Mouse (Mus musculus) CH12.LX (cell line): ENCODE results near the gene Tes3-ps. TPM values are rescaled to one million over a fixed set of nuclear protein-coding genes. Genes with fewer than 3 reads are reported as not detected.

Source experiments
- DNase-seq: peaks from one replicate; pipeline ENCODE4 v3.0.0-alpha.2; 2013; ENCODE audit errors: extremely low read depth
- H3K27ac ChIP-seq: 2 replicates; pipeline ENCODE4 v1.5.1; 2012; ENCODE audit warnings: low read depth, mild to moderate bottlenecking, control low read depth, moderate library complexity; ENCODE audit not compliant: insufficient read depth
- H3K27me3 ChIP-seq: replicated peaks from 2 replicates; pipeline ENCODE3; 2012; ENCODE audit warnings: inconsistent platforms
- H3K36me3 ChIP-seq, 2 experiments: replicated peaks in 1 of 2; 2 replicates each; pipeline versions ENCODE3 to v1.6.1; 2012; ENCODE audit warnings: inconsistent platforms in 1 of 2, low read length in 1 of 2, mild to moderate bottlenecking in 1 of 2, mixed read lengths in 1 of 2, moderate library complexity in 1 of 2; ENCODE audit not compliant: control insufficient read depth in 1 of 2, insufficient read depth in 1 of 2
- H3K4me1 ChIP-seq, 2 experiments: 2 replicates each; pipeline ENCODE4 v1.6.1; 2012; ENCODE audit warnings: inconsistent platforms in 1 of 2, moderate library complexity in 1 of 2; ENCODE audit not compliant: insufficient read depth in 2 of 2, control insufficient read depth in 1 of 2
- H3K4me2 ChIP-seq: 2 replicates; pipeline ENCODE4 v1.6.1; 2012; ENCODE audit warnings: low read depth, mild to moderate bottlenecking, control low read depth; ENCODE audit not compliant: poor library complexity, insufficient read depth, severe bottlenecking
- H3K4me3 ChIP-seq, 3 experiments: fragments of 150-350 bp in 1 of 3; sonication (generic) in 1 of 3; replicated peaks in 1 of 3; 2 replicates each; pipeline versions ENCODE3 to v1.5.1; 2011 to 2012; ENCODE audit warnings: low read depth in 2 of 3, low read length in 2 of 3, mild to moderate bottlenecking in 2 of 3, moderate library complexity in 2 of 3, control low read depth in 1 of 3, improper control_type of control experiment in 1 of 3, inconsistent platforms in 1 of 3, mixed read lengths in 1 of 3; ENCODE audit not compliant: poor library complexity in 1 of 3
- H3K79me2 ChIP-seq: replicated peaks from 2 replicates; pipeline ENCODE4 v1.6.1; 2012; ENCODE audit warnings: mild to moderate bottlenecking, moderate library complexity; ENCODE audit not compliant: control insufficient read depth, poor library complexity, insufficient read depth, severe bottlenecking; ENCODE audit errors: extremely low read depth
- H3K9ac ChIP-seq: 2 replicates; pipeline ENCODE4 v1.6.1; 2012; ENCODE audit warnings: low read depth, mild to moderate bottlenecking, control low read depth, moderate library complexity; ENCODE audit not compliant: insufficient read depth
- H3K9me3 ChIP-seq: replicated peaks from 2 replicates; pipeline ENCODE3; 2012; ENCODE audit warnings: low read length, inconsistent platforms, mixed read lengths
- CHD1 ChIP-seq: IDR thresholded peaks from 2 replicates; pipeline ENCODE4 v1.6.1; 2012; ENCODE audit warnings: low read depth, low read length, improper control_type of control experiment, inconsistent platforms
- E2F4 ChIP-seq: IDR thresholded peaks from 2 replicates; pipeline ENCODE4 v1.6.1; 2011; ENCODE audit warnings: low read depth, low read length, improper control_type of control experiment; ENCODE audit not compliant: insufficient replicate concordance
- EP300 ChIP-seq: IDR thresholded peaks from 2 replicates; pipeline ENCODE4 v1.6.1; 2011; ENCODE audit warnings: low read length, improper control_type of control experiment
- ETS1 ChIP-seq: conservative IDR thresholded peaks from 2 replicates; pipeline ENCODE4 v1.6.1; 2012; ENCODE audit warnings: low read depth, mild to moderate bottlenecking, inconsistent platforms, low read length, improper control_type of control experiment, moderate library complexity
- GABPA ChIP-seq: IDR thresholded peaks from 2 replicates; pipeline ENCODE4 v1.6.1; 2012; ENCODE audit warnings: low read depth, low read length, improper control_type of control experiment, inconsistent platforms; ENCODE audit not compliant: insufficient replicate concordance
- HCFC1 ChIP-seq: IDR thresholded peaks from 2 replicates; pipeline ENCODE4 v1.6.1; 2012; ENCODE audit warnings: low read depth, mild to moderate bottlenecking, inconsistent platforms, low read length, improper control_type of control experiment
- JUND ChIP-seq: conservative IDR thresholded peaks from 2 replicates; pipeline ENCODE4 v1.6.1; 2011; ENCODE audit warnings: low read depth, low read length, improper control_type of control experiment
- KAT2A ChIP-seq: IDR thresholded peaks from 2 replicates; pipeline ENCODE4 v1.6.1; 2012; ENCODE audit warnings: low read length, improper control_type of control experiment, inconsistent platforms; ENCODE audit not compliant: insufficient replicate concordance
- MAFK ChIP-seq: IDR thresholded peaks from 2 replicates; pipeline ENCODE4 v1.6.1; 2011; ENCODE audit warnings: low read length, improper control_type of control experiment; ENCODE audit not compliant: insufficient replicate concordance
- MAX ChIP-seq: IDR thresholded peaks from 2 replicates; pipeline ENCODE4 v1.6.1; 2011; ENCODE audit warnings: low read length, improper control_type of control experiment
- MAZ ChIP-seq: IDR thresholded peaks from 2 replicates; pipeline ENCODE4 v1.6.1; 2012; ENCODE audit warnings: low read depth, mild to moderate bottlenecking, inconsistent platforms, low read length, improper control_type of control experiment, moderate library complexity
- MEF2A ChIP-seq: IDR thresholded peaks from 2 replicates; pipeline ENCODE4 v1.6.1; 2014; ENCODE audit warnings: low read depth, mild to moderate bottlenecking, inconsistent platforms, low read length, improper control_type of control experiment, borderline replicate concordance
- MXI1 ChIP-seq: IDR thresholded peaks from 2 replicates; pipeline ENCODE4 v1.6.1; 2011; ENCODE audit warnings: mild to moderate bottlenecking, low read depth, low read length, improper control_type of control experiment
- NRF1 ChIP-seq: IDR thresholded peaks from 2 replicates; pipeline ENCODE4 v1.6.1; 2014; ENCODE audit warnings: low read depth, mild to moderate bottlenecking, inconsistent platforms, low read length, improper control_type of control experiment, moderate library complexity
- PAX5 ChIP-seq: IDR thresholded peaks from 2 replicates; pipeline ENCODE4 v1.6.1; 2012; ENCODE audit warnings: low read length, inconsistent platforms, mixed read lengths
- POLR2AphosphoS2 ChIP-seq: IDR thresholded peaks from 2 replicates; pipeline ENCODE4 v1.6.1; 2011; ENCODE audit warnings: low read depth, low read length, improper control_type of control experiment
- SIN3A ChIP-seq: IDR thresholded peaks from 2 replicates; pipeline ENCODE4 v1.6.1; 2012; ENCODE audit warnings: low read length, improper control_type of control experiment, inconsistent platforms
- TBP ChIP-seq: conservative IDR thresholded peaks from 2 replicates; pipeline ENCODE4 v1.6.1; 2011; ENCODE audit warnings: low read depth, low read length, improper control_type of control experiment
- ZC3H11A ChIP-seq: IDR thresholded peaks from 2 replicates; pipeline ENCODE4 v1.6.1; 2012; ENCODE audit warnings: low read depth, mild to moderate bottlenecking, inconsistent platforms, low read length, improper control_type of control experiment
- ZNF384 ChIP-seq: IDR thresholded peaks from 2 replicates; pipeline ENCODE4 v1.6.1; 2012; ENCODE audit warnings: low read depth, low read length, improper control_type of control experiment, inconsistent platforms
- dilution Hi-C: fragments of 300-500 bp; cut with MboI; formaldehyde crosslinking; loops from 2 replicates; pipeline ENCODE4 v1.14.3; 2020; ENCODE audit warnings: low sequenced_read_pairs; ENCODE audit not compliant: extremely low pct_unique_long_range_greater_than_20kb, extremely low pct_ligation_motif_present
- in situ Hi-C: fragments of 300-500 bp; cut with MboI; formaldehyde crosslinking; loops from 3 replicates; pipeline ENCODE4 v1.14.3; 2019; ENCODE audit warnings: low sequenced_read_pairs, low pct_ligation_motif_present, low pct_unique_long_range_greater_than_20kb, mixed read lengths
- polyA plus RNA-seq: library from polyadenylated mRNA; unstranded; fragments of >175 nt; gene quantifications from 2 replicates; pipeline ENCODE4 v1.2.1, GENCODE M21; 2012; ENCODE audit warnings: low read depth; ENCODE audit not compliant: insufficient read length
- total RNA-seq, 2 experiments: library from RNA; depleted of rRNA; stranded (reverse); fragments of 300-350 nt in 1 of 2; fragments of >200 nt in 1 of 2; gene quantifications; 2 replicates each; pipeline ENCODE4 v1.2.3; 2012 to 2014

Tes3-ps gene
- total and polyA plus RNA-seq, 3 experiments: 0.25 to 2.3 (median 1.6) TPM

GRCm38 (mm10) chr13:49470806-49471205 lies 22.3 kb upstream of the Tes3-ps start:
- in situ Hi-C loops: no loop called here
- Histone ChIP-seq H3K27ac (no peak overlapping the region), H3K4me3 (no peak overlapping the region)
- TF ChIP-seq ETS1 (no peak), JUND (no peak), GABPA (no peak), POLR2AphosphoS2 (no peak), E2F4 (no peak), KAT2A (no peak), SIN3A (no peak), ZNF384 (no peak), MAZ (no peak), TBP (no peak)
- TF ChIP-seq, all 38 proteins: peak for 0
- Histone ChIP-seq H3K27me3 (no peaks in the 10 kb centered on the region), H3K36me3 (peaks cover 0 to 22% of the 10 kb centered on the region in 2 experiments), H3K4me1 (peaks cover 7 to 21% of the 10 kb centered on the region in 2 experiments), H3K4me2 (no peak overlapping the region), H3K79me2 (no peaks in the 10 kb centered on the region), H3K9ac (no peak overlapping the region), H3K9me3 (no peaks in the 10 kb centered on the region)
- DNase-seq: no peak
- dilution Hi-C loops: no loop called here

GRCm38 (mm10) chr13:49471981-49472675 lies 21.0 kb upstream of the Tes3-ps start:
- H3K27ac ChIP-seq: no peak overlapping the region
- in situ Hi-C loops (no loop called here), dilution Hi-C loops (no loop called here)
- DNase-seq: no peak
- H3K4me3 ChIP-seq: no peak overlapping the region
- TF ChIP-seq EP300 (no peak), MAX (no peak), GABPA (no peak), MEF2A (no peak), ZNF384 (no peak), HCFC1 (no peak), MAFK (no peak), MAZ (no peak), MXI1 (no peak), PAX5 (no peak), SIN3A (no peak), NRF1 (no peak), ZC3H11A (no peak), CHD1 (no peak)
- no peak overlapping the region for H3K9ac ChIP-seq
- no peaks in the 10 kb centered on the region for H3K9me3 ChIP-seq
- H3K4me2 ChIP-seq: no peak overlapping the region
- H3K27me3 ChIP-seq: no peaks in the 10 kb centered on the region
- H3K36me3 ChIP-seq: peaks cover 0 to 15% of the 10 kb centered on the region in 2 experiments
- no peaks in the 10 kb centered on the region for H3K79me2 ChIP-seq
- H3K4me1 ChIP-seq: peaks cover 7 to 11% of the 10 kb centered on the region in 2 experiments
